Mouse (Mus musculus) lung, embryonic 14.5 days (tissue): ENCODE results near the gene Trmt112. TPM values are rescaled to one million over a fixed set of nuclear protein-coding genes. Genes with fewer than 3 reads are reported as not detected.
"Not testable (repeated sequence)": the region's sequence is repeated elsewhere in the genome, so short reads cannot be mapped to it uniquely, and the experiment has no call there.

ENCODE experiments used
- ATAC-seq: fragments of 200-750 bp; cut with Nextera tagmentation; 2 replicates; pipeline ENCODE4 v1.8.0; 2017; ENCODE audit warnings: mild to moderate bottlenecking, moderate TSS enrichment, moderate library complexity; ENCODE audit not compliant: insufficient read depth
- DNase-seq: peaks from one replicate; pipeline ENCODE4 v3.0.0-alpha.2; 2015
- H3K27ac ChIP-seq: fragments of 300-500 bp; sonication (generic); 2 replicates; pipeline ENCODE4 v1.5.1; 2014; ENCODE audit warnings: low read depth, mild to moderate bottlenecking, moderate library complexity
- H3K27me3 ChIP-seq: fragments of 300-500 bp; sonication (generic); 2 replicates; pipeline ENCODE4 v1.6.1; 2014; ENCODE audit warnings: low read length, control low read depth; ENCODE audit not compliant: insufficient read depth
- H3K36me3 ChIP-seq: fragments of 300-500 bp; sonication (generic); 2 replicates; pipeline ENCODE4 v1.6.1; 2014; ENCODE audit warnings: control low read depth; ENCODE audit not compliant: insufficient read depth
- H3K4me1 ChIP-seq: fragments of 300-500 bp; sonication (generic); 2 replicates; pipeline ENCODE4 v1.6.1; 2014; ENCODE audit warnings: antibody characterized with exemption, control low read depth; ENCODE audit not compliant: insufficient read depth
- H3K4me2 ChIP-seq: fragments of 300-500 bp; sonication (generic); 2 replicates; pipeline ENCODE4 v1.6.1; 2014; ENCODE audit warnings: mild to moderate bottlenecking
- H3K4me3 ChIP-seq: fragments of 300-500 bp; sonication (generic); 2 replicates; pipeline ENCODE4 v1.5.1; 2014; ENCODE audit warnings: low read depth, low read length
- H3K9ac ChIP-seq: fragments of 300-500 bp; sonication (generic); 2 replicates; pipeline ENCODE4 v1.6.1; 2014
- H3K9me3 ChIP-seq: fragments of 300-500 bp; sonication (generic); 2 replicates; pipeline ENCODE4 v1.6.1; 2016; ENCODE audit warnings: low read depth, low read length, control low read depth
- CTCF ChIP-seq: IDR thresholded peaks from 2 replicates; pipeline ENCODE4 v1.5.1; 2016; ENCODE audit warnings: antibody characterized with exemption, low read depth
- WGBS: fragments of 180-500 bp; shearing (Covaris S2); extraction: QIAGEN DNeasy Blood & Tissue Kit; methylation state at CpG from one replicate; pipeline ENCODE4 v1.1.7; 2014; 5-methylcytosine and 5-hydroxymethylcytosine counted together
- polyA plus RNA-seq: library from polyadenylated mRNA; unstranded; fragments of >200 nt; fragmentation: Nextera tagmentation; extraction: Ambion mirVana; gene quantifications from 2 replicates; pipeline ENCODE4 v1.2.1, GENCODE M21; 2014

The Trmt112 gene
- polyA plus RNA-seq, 1 experiment from 2014 or later, result 155 TPM

- no peak overlapping the region for H3K4me2 ChIP-seq
- no peak for TF ChIP-seq CTCF
- no peak overlapping the region for H3K4me3 ChIP-seq
- WGBS, result 84% methylated on average over 1 of the region's 1 CpGs
- no peaks in the 10 kb centered on the region for H3K9me3 ChIP-seq
- DNase-seq (no peak), ATAC-seq (no peak)
- no peak overlapping the region for H3K27ac ChIP-seq
- no peak overlapping the region for H3K9ac ChIP-seq
- H3K27me3 ChIP-seq, result no peaks in the 10 kb centered on the region
- no peaks in the 10 kb centered on the region for H3K4me1 ChIP-seq
- no peaks in the 10 kb centered on the region for H3K36me3 ChIP-seq
Observed at GRCm38 (mm10) chr19:6874257-6874656, 35.2 kb upstream of the Trmt112 start.

- Histone ChIP-seq H3K27ac (no peak overlapping the region), H3K36me3 (no peaks in the 10 kb centered on the region), H3K4me2 (no peak overlapping the region), H3K9ac (no peak overlapping the region), H3K4me1 (no peaks in the 10 kb centered on the region), H3K9me3 (peaks cover 3% of the 10 kb centered on the region; the same call in 1 of the 2 replicates), H3K27me3 (no peaks in the 10 kb centered on the region), H3K4me3 (no peak overlapping the region)
- 83% methylated on average over 6 of the region's 6 CpGs for WGBS
- no peak for DNase-seq
- no peak for ATAC-seq
- no peak for TF ChIP-seq CTCF
Observed at GRCm38 (mm10) chr19:6875834-6876233, 33.7 kb upstream of the Trmt112 start.

GRCm38 (mm10) chr19:6876799-6877198 is 32.7 kb upstream of the Trmt112 start:
- Histone ChIP-seq H3K4me3 (no peak overlapping the region), H3K36me3 (no peaks in the 10 kb centered on the region), H3K27ac (no peak overlapping the region), H3K9ac (no peak overlapping the region), H3K9me3 (peaks cover 3% of the 10 kb centered on the region; the same call in 1 of the 2 replicates), H3K4me1 (no peaks in the 10 kb centered on the region), H3K4me2 (no peak overlapping the region), H3K27me3 (no peaks in the 10 kb centered on the region)
- DNase-seq (no peak), ATAC-seq (no peak)
- no peak for TF ChIP-seq CTCF

- ATAC-seq (no peak), DNase-seq (no peak)
- H3K27ac ChIP-seq, result no peak overlapping the region
- no peak overlapping the region for H3K9ac ChIP-seq
- TF ChIP-seq CTCF, result no peak
- H3K4me2 ChIP-seq, result no peak overlapping the region
- H3K4me1 ChIP-seq, result no peaks in the 10 kb centered on the region
- H3K4me3 ChIP-seq, result no peak overlapping the region
- H3K36me3 ChIP-seq, result no peaks in the 10 kb centered on the region
- H3K9me3 ChIP-seq, result peaks cover 3% of the 10 kb centered on the region; the same call in 1 of the 2 replicates
- 78% methylated on average over 4 of the region's 4 CpGs for WGBS
- no peaks in the 10 kb centered on the region for H3K27me3 ChIP-seq
Observed at GRCm38 (mm10) chr19:6877965-6878364, 31.5 kb upstream of the Trmt112 start.

GRCm38 (mm10) chr19:6892512-6892911 is 17.0 kb upstream of the Trmt112 start:
- WGBS, result 55% methylated on average over 4 of the region's 4 CpGs
- Histone ChIP-seq H3K36me3 (no peaks in the 10 kb centered on the region), H3K27ac (no peak overlapping the region), H3K4me3 (no peak overlapping the region), H3K27me3 (no peaks in the 10 kb centered on the region), H3K9ac (no peak overlapping the region), H3K4me1 (no peaks in the 10 kb centered on the region), H3K9me3 (no peaks in the 10 kb centered on the region), H3K4me2 (no peak overlapping the region)
- ATAC-seq (no peak), DNase-seq (no peak)
- TF ChIP-seq CTCF, result no peak

- H3K36me3 ChIP-seq, result no peaks in the 10 kb centered on the region
- no peak overlapping the region for H3K27ac ChIP-seq
- no peak overlapping the region for H3K4me3 ChIP-seq
- no peak overlapping the region for H3K4me2 ChIP-seq
- H3K27me3 ChIP-seq, result no peaks in the 10 kb centered on the region
- H3K4me1 ChIP-seq, result no peaks in the 10 kb centered on the region
- ATAC-seq (no peak), DNase-seq (no peak)
- no peak for TF ChIP-seq CTCF
- H3K9me3 ChIP-seq, result no peaks in the 10 kb centered on the region
- no peak overlapping the region for H3K9ac ChIP-seq
- 90% methylated on average over 14 of the region's 14 CpGs for WGBS
Observed at GRCm38 (mm10) chr19:6893731-6894451, 15.6 kb upstream of the Trmt112 start.

GRCm38 (mm10) chr19:6895608-6896305 is 13.7 kb upstream of the Trmt112 start:
- H3K4me2 ChIP-seq, H3K36me3 ChIP-seq, H3K9me3 ChIP-seq, H3K27ac ChIP-seq, H3K9ac ChIP-seq, DNase-seq, H3K27me3 ChIP-seq, H3K4me3 ChIP-seq, ATAC-seq, H3K4me1 ChIP-seq: not testable (repeated sequence)
- WGBS, result 80% methylated on average over 18 of the region's 18 CpGs
